Comparison of ENCODE assay signal across 9 mouse cellular contexts in the genomic region with DNA sequence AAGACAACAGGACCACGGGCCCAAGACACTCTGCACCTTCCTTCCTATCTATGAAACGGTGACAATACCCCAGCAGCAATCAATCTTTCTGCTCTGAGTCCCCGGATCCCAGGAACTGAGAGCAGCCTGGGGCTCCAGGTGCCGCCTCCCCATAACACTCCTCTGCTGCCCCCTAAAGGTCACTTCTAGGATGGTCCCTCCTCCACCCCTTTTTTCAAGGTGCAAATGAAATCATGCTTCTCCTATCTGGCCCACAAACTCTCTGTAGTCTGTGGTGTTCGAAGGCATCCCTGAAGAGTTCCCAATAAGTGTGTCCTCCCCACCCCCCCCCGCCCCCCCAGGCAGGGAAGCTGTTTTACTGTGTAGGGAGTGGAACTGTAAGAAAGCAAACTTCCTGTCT.
DNase-seq lines count a peak whose midpoint lies in the region; ATAC-seq and TF ChIP-seq lines count a peak whose summit lies in the region.
"Had no signal": no experiment of that assay in that cellular context is flagged by ENCODE, and none has a peak within 500 bp of the region (broad histone marks: within the 10 kb centered on the region; RNA-seq: fewer than 3 reads in every experiment).

No protein-coding gene starts in this region.

- H3K9me3 ChIP-seq in embryonic facial prominence, embryonic 14.5 days (ENCODE audit: control insufficient read depth, low read length): no peaks in the 10 kb centered on the region
- H3K9me3 ChIP-seq in midbrain, embryonic 11.5 days (ENCODE audit: control insufficient read depth, low read length): no peaks in the 10 kb centered on the region
- H3K9me3 ChIP-seq: hindbrain, embryonic 15.5 days had no signal

- H3K9ac ChIP-seq in embryonic facial prominence, embryonic 14.5 days (ENCODE audit: low read depth, low read length): no peak overlapping the region
- H3K9ac ChIP-seq in midbrain, embryonic 11.5 days (ENCODE audit: low read length): no peak overlapping the region
- H3K9ac ChIP-seq: hindbrain, embryonic 15.5 days had no signal

- DNase-seq in gastrocnemius, adult 18-20 months (ENCODE audit: low spot score): peak; percentile 58
- no peak for DNase-seq in gastrocnemius, adult 8-10 months (ENCODE audit: low spot score in 2 of 2)
- peak; percentile 12 to 27 for DNase-seq in adrenal gland, postnatal 4 days (ENCODE audit: low spot score in 2 of 2)
- peak; percentile 67 for DNase-seq in embryonic facial prominence, embryonic 14.5 days (ENCODE audit: low spot score)
- peak; percentile 14 for DNase-seq in hindlimb bud, embryonic 11.5 days (ENCODE audit: extremely low spot score, low read depth, low spot score)
- peak; percentile 42 to 63 for DNase-seq in left cerebral cortex, adult 18-20 months (ENCODE audit: low spot score in 2 of 2)
- peak; percentile 93 for DNase-seq in midbrain, embryonic 11.5 days (ENCODE audit: low spot score, missing footprints)

- peak; percentile 54; the same call in 1 of the 2 replicates for ATAC-seq in embryonic facial prominence, embryonic 14.5 days (ENCODE audit: low read depth)
- peak; percentile 61; the same call in 1 of the 2 replicates for ATAC-seq in midbrain, embryonic 11.5 days (ENCODE audit: low FRiP score)

- H3K4me2 ChIP-seq in embryonic facial prominence, embryonic 14.5 days (ENCODE audit: low read depth, low read length): no peak overlapping the region
- H3K4me2 ChIP-seq in midbrain, embryonic 11.5 days: no peak overlapping the region
- H3K4me2 ChIP-seq: hindbrain, embryonic 15.5 days had no signal

- H3K27me3 ChIP-seq in embryonic facial prominence, embryonic 14.5 days (replicated peaks; ENCODE audit: control insufficient read depth, insufficient read depth, low read length): no peaks in the 10 kb centered on the region
- no peaks in the 10 kb centered on the region for H3K27me3 ChIP-seq in midbrain, embryonic 11.5 days (ENCODE audit: control insufficient read depth, insufficient read depth, low read length)
- H3K27me3 ChIP-seq in small intestine, adult 2 months (ENCODE audit: control insufficient read depth, insufficient read depth, low read length): no peaks in the 10 kb centered on the region
- H3K27me3 ChIP-seq: hindbrain, embryonic 15.5 days had no signal

- H3K36me3 ChIP-seq in embryonic facial prominence, embryonic 14.5 days (ENCODE audit: control insufficient read depth, insufficient read depth, low read length): no peaks in the 10 kb centered on the region
- no peaks in the 10 kb centered on the region for H3K36me3 ChIP-seq in midbrain, embryonic 11.5 days (ENCODE audit: control insufficient read depth, insufficient read depth, low read length)
- no peaks in the 10 kb centered on the region for H3K36me3 ChIP-seq in small intestine, adult 2 months (ENCODE audit: control insufficient read depth, insufficient read depth, low read length)
- H3K36me3 ChIP-seq: hindbrain, embryonic 15.5 days had no signal

- H3K27ac ChIP-seq in embryonic facial prominence, embryonic 14.5 days (replicated peaks; ENCODE audit: low read depth, low read length): no peak overlapping the region
- no peak overlapping the region for H3K27ac ChIP-seq in midbrain, embryonic 11.5 days (ENCODE audit: low read depth, low read length)
- no peak overlapping the region for H3K27ac ChIP-seq in small intestine, adult 2 months (ENCODE audit: insufficient read depth, low read depth, low read length)
- H3K27ac ChIP-seq: hindbrain, embryonic 15.5 days had no signal

- TF ChIP-seq POLR2A in small intestine, adult 2 months (IDR thresholded peaks at IDR 0.05; ENCODE audit: low read depth, low read length): no peak

- peak; percentile 79 for TF ChIP-seq CTCF in small intestine, adult 2 months (IDR thresholded peaks at IDR 0.05; ENCODE audit: extremely low read depth, insufficient read length, insufficient replicate concordance, low read depth, low read length)

- H3K4me3 ChIP-seq in embryonic facial prominence, embryonic 14.5 days (ENCODE audit: low read depth, low read length): no peak overlapping the region
- no peak overlapping the region for H3K4me3 ChIP-seq in midbrain, embryonic 11.5 days (ENCODE audit: low read depth, low read length)
- no peak overlapping the region for H3K4me3 ChIP-seq in small intestine, adult 2 months (ENCODE audit: low read depth, low read length)
- H3K4me3 ChIP-seq: hindbrain, embryonic 15.5 days had no signal

- 7% methylated on average over 6 of the region's 6 CpGs for WGBS in embryonic facial prominence, embryonic 14.5 days
- WGBS in midbrain, embryonic 11.5 days: 13% methylated on average over 6 of the region's 6 CpGs
- WGBS in small intestine, adult 2 months: 4% methylated on average over 6 of the region's 6 CpGs

- no peaks in the 10 kb centered on the region for H3K4me1 ChIP-seq in embryonic facial prominence, embryonic 14.5 days (ENCODE audit: control insufficient read depth, insufficient read depth, low read length)
- H3K4me1 ChIP-seq in midbrain, embryonic 11.5 days (ENCODE audit: control insufficient read depth, insufficient read depth, low read length): no peaks in the 10 kb centered on the region
- peaks cover 11% of the 10 kb centered on the region; the same call in 1 of the 2 replicates for H3K4me1 ChIP-seq in small intestine, adult 2 months (ENCODE audit: control insufficient read depth, insufficient read depth, insufficient read length, low read length)
- H3K4me1 ChIP-seq: hindbrain, embryonic 15.5 days had no signal

Comparison
In these comparisons a context has a peak if more than half of its experiments do, and no peak if none do; other contexts are left out.
1. DNase-seq: peak in gastrocnemius, adult 18-20 months (single experiment), adrenal gland, postnatal 4 days (2 of 2), embryonic facial prominence, embryonic 14.5 days (single experiment), hindlimb bud, embryonic 11.5 days (single experiment), left cerebral cortex, adult 18-20 months (2 of 2) and midbrain, embryonic 11.5 days (single experiment); none in gastrocnemius, adult 8-10 months (0 of 2).